Mouse (Mus musculus): ENCODE data around the gene Gm8994.

Gm8994 gene

GRCm38 (mm10) chr6:136363313-136363712 is 36.0 kb downstream of the Gm8994 start:
- DNase-seq (ENCODE audit: low spot score in 2 of 2) = no peak

- no peak for DNase-seq (ENCODE audit: low spot score in 2 of 2)
Measured at GRCm38 (mm10) chr6:136364008-136364407, 36.7 kb downstream of the Gm8994 start.

- DNase-seq (ENCODE audit: low spot score in 2 of 2) = no peak
Measured at GRCm38 (mm10) chr6:136364430-136365098, 37.2 kb downstream of the Gm8994 start.

GRCm38 (mm10) chr6:136376097-136376496 is 48.8 kb downstream of the Gm8994 start:
- no peak for DNase-seq (ENCODE audit: low spot score in 2 of 2)
